ENCODE assay signal across 9 mouse cellular contexts in the genomic region with DNA sequence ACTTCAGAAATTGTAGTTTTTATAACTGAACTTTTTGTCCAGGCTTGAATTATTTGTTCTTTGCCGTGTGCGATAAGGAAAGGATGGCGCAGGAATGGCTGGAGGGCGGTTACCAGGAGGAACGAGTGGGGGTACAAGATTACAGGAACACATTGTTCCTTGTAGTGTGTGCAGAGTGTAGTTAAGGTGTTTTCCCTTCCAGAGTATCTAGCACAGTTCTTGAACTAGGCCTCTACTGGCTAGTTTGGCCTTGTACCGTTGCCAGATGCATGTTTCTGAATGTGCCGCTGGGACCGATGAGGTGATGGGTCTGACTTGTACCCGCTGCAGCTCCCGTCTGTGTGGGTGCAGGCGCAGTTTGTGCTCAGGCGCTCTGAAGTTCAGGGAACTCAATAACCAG. TPM values are rescaled to one million over a fixed set of nuclear protein-coding genes. Genes with fewer than 3 reads are reported as not detected.
DNase-seq lines count a peak whose midpoint lies in the region; ATAC-seq and TF ChIP-seq lines count a peak whose summit lies in the region.
"Had no signal": no experiment of that assay in that cellular context is flagged by ENCODE, and none has a peak within 500 bp of the region (broad histone marks: within the 10 kb centered on the region; RNA-seq: fewer than 3 reads in every experiment).

No protein-coding gene starts in this region.

- TF ChIP-seq POLR2A in heart, adult 2 months (IDR thresholded peaks at IDR 0.05; ENCODE audit: insufficient read depth, low read depth, low read length) = no peak
- TF ChIP-seq POLR2A in limb, embryonic 14.5 days (IDR thresholded peaks at IDR 0.05; ENCODE audit: borderline replicate concordance, extremely low read depth, insufficient read depth, insufficient read length) = no peak

- 0 out of 2 replicates have a peak overlapping the region, but pooled peaks have one; percentile 4 for H3K4me3 ChIP-seq in left cerebral cortex, adult 2 months
- peak overlapping the region; percentile 38 for H3K4me3 ChIP-seq in heart, adult 2 months
- H3K4me3 ChIP-seq in limb, embryonic 14.5 days (replicated peaks; ENCODE audit: low read length) = no peak overlapping the region
- H3K4me3 ChIP-seq: megakaryocyte, embryonic 14.5 days had no signal

- peaks cover 15% of the 10 kb centered on the region for H3K4me1 ChIP-seq in heart, adult 2 months (ENCODE audit: control insufficient read depth, insufficient read depth, low read length)
- peaks cover 37% of the 10 kb centered on the region for H3K4me1 ChIP-seq in limb, embryonic 14.5 days (ENCODE audit: control insufficient read depth, insufficient read depth, low read length)

- ATAC-seq in limb, embryonic 14.5 days (ENCODE audit: low FRiP score, low read depth) = no peak
- no peak for ATAC-seq in activated CD4-positive, CD25-positive, alpha-beta regulatory T cell, adult 4 months

- H3K36me3 ChIP-seq in heart, adult 2 months (ENCODE audit: control insufficient read depth, insufficient read depth, low read length) = peaks cover 6% of the 10 kb centered on the region
- H3K36me3 ChIP-seq in limb, embryonic 14.5 days (ENCODE audit: control insufficient read depth, insufficient read depth, low read length) = no peaks in the 10 kb centered on the region

- no peaks in the 10 kb centered on the region for H3K9me3 ChIP-seq in limb, embryonic 14.5 days (ENCODE audit: control insufficient read depth, low read length)

- no peak overlapping the region; the same call in 1 of the 2 replicates for H3K9ac ChIP-seq in heart, adult 2 months (ENCODE audit: low read depth, low read length)
- H3K9ac ChIP-seq in limb, embryonic 14.5 days (ENCODE audit: low read depth, low read length, severe bottlenecking) = no peak overlapping the region

- intact Hi-C loops in left cerebral cortex, adult 2 months (cut with DNase I) = no loop called here
- intact Hi-C loops in left cerebral cortex, postnatal 10 days (cut with DNase I) = no loop called here
- intact Hi-C loops in heart, adult 2 months (cut with DNase I) = no loop called here
- intact Hi-C loops in gastrocnemius, postnatal 36 days (cut with DNase I) = no loop called here

- no peak for TF ChIP-seq CTCF in left cerebral cortex, adult 2 months (IDR thresholded peaks at IDR 0.05)
- no peak for TF ChIP-seq CTCF in heart, adult 2 months (IDR thresholded peaks at IDR 0.05)

- DNase-seq in left cerebral cortex, adult 2 months (ENCODE audit: extremely low spot score in 1 of 2, low spot score in 2 of 2) = no peak
- DNase-seq in left cerebral cortex, postnatal 10 days (ENCODE audit: extremely low spot score in 1 of 2, low spot score in 2 of 2) = no peak
- DNase-seq in heart, adult 2 months = peak; percentile 50
- no peak for DNase-seq in limb, embryonic 14.5 days (ENCODE audit: low spot score)
- peak; percentile 46 to 69 for DNase-seq in spleen, postnatal 4 days (ENCODE audit: low spot score in 2 of 2)
- DNase-seq in left cerebral cortex, adult 8-10 months (ENCODE audit: low spot score in 2 of 2) = no peak
- no peak for DNase-seq in gastrocnemius, postnatal 36 days

- 33% methylated on average over 12 of the region's 12 CpGs for WGBS in heart, adult 2 months
- 71% methylated on average over 12 of the region's 12 CpGs for WGBS in limb, embryonic 14.5 days

- peaks cover 11% of the 10 kb centered on the region for H3K79me2 ChIP-seq in heart, adult 2 months (replicated peaks; ENCODE audit: control insufficient read depth, insufficient read depth, low read length)

- H3K27me3 ChIP-seq in heart, adult 2 months (ENCODE audit: control insufficient read depth, insufficient read depth, low read length) = no peaks in the 10 kb centered on the region
- H3K27me3 ChIP-seq in limb, embryonic 14.5 days (ENCODE audit: control insufficient read depth, insufficient read depth, low read length) = no peaks in the 10 kb centered on the region

- no peak; the same call in 1 of the 2 replicates for TF ChIP-seq EP300 in heart, adult 2 months (IDR thresholded peaks at IDR 0.05; ENCODE audit: insufficient read depth, low read depth, low read length)

- H3K4me2 ChIP-seq in limb, embryonic 14.5 days (replicated peaks; ENCODE audit: low read depth, low read length, severe bottlenecking) = peak overlapping the region; percentile 33

- H3K27ac ChIP-seq in left cerebral cortex, adult 2 months = peak overlapping the region; percentile 73
- peak overlapping the region; percentile 84 for H3K27ac ChIP-seq in heart, adult 2 months
- H3K27ac ChIP-seq in limb, embryonic 14.5 days (replicated peaks; ENCODE audit: low read depth, low read length) = peak overlapping the region; percentile 26; the same call in 1 of the 2 replicates

RNA-seq across cellular contexts. Expression of a gene that starts 3.2 kb away (rescaled TPM):
- total RNA-seq in left cerebral cortex, adult 2 months (2021) = 10 to 100 TPM; 36.7 to 36.9 TPM
- 10 to 100 TPM; 67.7 to 71.2 TPM for total RNA-seq in left cerebral cortex, postnatal 10 days (2021)
- 10 to 100 TPM; 26.1 to 44.6 TPM for total RNA-seq in heart, adult 2 months (2021)
- polyA plus RNA-seq in heart, adult 2 months (2012; rRNA removed) = 25.1 and 39.2 TPM in 2 replicates
- 50.6 and 52.9 TPM in 2 replicates for polyA plus RNA-seq in limb, embryonic 14.5 days (2012; rRNA removed)
- 60.5 and 67.7 TPM in 2 replicates for polyA plus RNA-seq in limb, embryonic 14.5 days (2014; fragmentation: Nextera tagmentation; extraction: Ambion mirVana)
- 10 to 100 TPM; 29.9 to 37.5 (median 32.7) TPM for total RNA-seq in left cerebral cortex, adult 8-10 months (2022)
- polyA plus RNA-seq in activated CD4-positive, CD25-positive, alpha-beta regulatory T cell, adult 4 months (2017; shearing (Covaris generic)) = 10 to 100 TPM; 30.3 to 32.8 TPM
- 10 to 100 TPM; 12.2 to 13.8 TPM for total RNA-seq in gastrocnemius, postnatal 36 days (2021)

Comparison
In these comparisons a context has a peak if more than half of its experiments do, and no peak if none do; other contexts are left out.
1. DNase-seq: peak in heart, adult 2 months (2 of 2) and spleen, postnatal 4 days (2 of 2); none in left cerebral cortex, adult 2 months (0 of 2), left cerebral cortex, postnatal 10 days (0 of 2), limb, embryonic 14.5 days (single experiment), left cerebral cortex, adult 8-10 months (0 of 2) and gastrocnemius, postnatal 36 days (0 of 2).
2. H3K27ac ChIP-seq: peak in every context shown above with its lines; median percentile 84 in heart, adult 2 months; 73 in left cerebral cortex, adult 2 months; 26 in limb, embryonic 14.5 days.